Mouse (Mus musculus): ENCODE results near the gene Dtx2.
A peak's percentile ranks its signal among the peaks of the same experiment; 100 is the strongest.

Dtx2 gene

DNA sequence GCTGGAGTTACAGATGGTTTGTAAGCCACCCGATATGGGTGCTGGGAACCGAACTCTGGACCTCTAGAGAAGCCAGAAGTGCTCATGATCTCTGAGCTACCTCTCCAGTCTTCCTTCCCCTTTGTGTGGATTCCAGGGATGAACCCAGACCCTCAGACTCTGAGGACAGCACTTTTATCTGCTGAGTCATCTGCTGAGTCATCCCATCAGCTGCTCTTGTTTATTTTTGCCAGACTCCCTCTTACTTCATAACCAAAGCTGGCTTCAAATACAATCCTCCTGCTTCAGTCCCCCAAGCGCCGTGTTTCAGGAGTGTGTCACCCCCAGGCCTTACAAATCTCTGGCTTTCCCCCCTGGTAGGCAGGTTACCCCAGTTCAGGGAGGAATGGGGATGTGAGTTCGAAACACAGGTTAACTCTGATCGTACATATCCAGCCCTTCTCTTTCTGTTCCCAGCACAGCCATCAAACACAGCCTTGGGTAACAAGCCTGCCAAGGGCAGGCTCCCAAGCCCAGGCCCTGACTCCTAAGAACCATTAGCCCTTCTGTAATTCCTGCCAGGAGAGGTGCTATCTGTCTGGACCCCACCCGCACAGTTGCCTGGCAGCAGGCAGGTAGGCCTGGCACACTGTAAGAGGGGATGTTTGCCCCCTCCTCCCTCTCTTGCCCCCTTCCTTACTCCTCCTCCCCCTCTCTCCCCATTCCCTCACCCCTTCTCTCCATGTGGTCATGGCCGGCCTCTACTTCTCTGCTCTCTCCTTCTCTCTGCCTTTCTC lies 18.5 kb upstream of the Dtx2 start:
- DNase-seq (ENCODE audit: low spot score): no peak

DNA sequence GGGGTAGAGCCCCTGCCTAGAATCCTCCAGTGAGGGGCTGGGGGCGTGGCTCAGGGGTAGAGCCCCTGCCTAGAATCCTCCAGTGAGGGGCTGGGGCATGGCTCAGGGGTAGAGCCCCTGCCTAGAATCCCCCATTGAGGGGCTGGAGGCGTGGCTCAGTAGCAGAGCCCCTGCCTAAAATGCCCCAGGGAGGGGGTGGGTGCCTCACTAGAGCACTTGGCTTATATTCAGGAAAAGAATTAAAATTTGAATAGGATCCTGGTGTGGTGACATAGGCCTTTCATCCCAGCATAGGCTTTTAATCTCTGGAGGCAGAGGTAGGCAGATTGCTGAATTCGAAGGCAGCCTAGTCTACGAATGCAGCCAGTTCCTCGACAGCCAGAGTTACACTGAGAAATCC lies 15.2 kb upstream of the Dtx2 start:
- no peak for DNase-seq (ENCODE audit: low spot score)

DNA sequence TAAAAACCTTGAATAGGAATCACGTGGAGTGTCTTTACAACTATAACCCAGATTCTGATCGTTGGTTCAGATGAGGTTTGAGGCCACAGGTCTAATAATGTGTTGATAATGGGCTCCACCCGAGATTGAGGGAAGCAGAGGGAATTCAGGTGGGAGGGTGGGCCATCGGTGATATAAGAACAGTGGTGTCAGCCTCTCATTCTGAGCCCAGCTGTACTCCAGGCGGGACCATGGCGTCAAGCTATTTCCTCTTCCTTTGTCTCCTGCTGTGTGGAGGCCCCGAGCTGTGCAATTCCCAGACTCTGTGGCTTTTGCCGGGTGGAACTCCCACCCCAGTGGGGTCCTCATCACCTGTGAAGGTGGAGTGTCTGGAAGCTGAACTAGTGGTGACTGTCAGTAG lies 14.7 kb upstream of the Dtx2 start, which contains the start of gene Zp3:
Gene Zp3, plus strand, starts transcription at position 196 of the 400 bp plus-strand sequence.
- DNase-seq (ENCODE audit: low spot score): no peak

DNA sequence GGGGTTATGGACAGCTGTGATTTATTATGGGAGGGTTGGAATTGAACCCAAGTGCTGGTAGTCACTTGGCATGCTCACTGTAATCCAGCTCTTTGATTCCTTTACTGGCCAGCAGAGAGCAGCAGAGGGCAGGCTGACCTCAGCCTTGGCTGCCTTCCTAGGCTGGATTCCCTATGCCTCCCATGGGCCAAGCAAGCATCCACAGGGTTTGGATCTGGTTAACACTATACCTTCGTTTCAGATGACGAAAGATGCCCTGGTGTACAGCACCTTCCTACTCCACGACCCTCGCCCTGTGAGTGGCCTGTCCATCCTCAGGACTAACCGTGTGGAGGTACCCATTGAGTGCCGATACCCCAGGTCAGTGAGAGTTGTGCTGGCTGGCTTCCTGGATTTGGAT lies 12.2 kb upstream of the Dtx2 start:
- peak; percentile 45 for DNase-seq (ENCODE audit: low spot score)

DNA sequence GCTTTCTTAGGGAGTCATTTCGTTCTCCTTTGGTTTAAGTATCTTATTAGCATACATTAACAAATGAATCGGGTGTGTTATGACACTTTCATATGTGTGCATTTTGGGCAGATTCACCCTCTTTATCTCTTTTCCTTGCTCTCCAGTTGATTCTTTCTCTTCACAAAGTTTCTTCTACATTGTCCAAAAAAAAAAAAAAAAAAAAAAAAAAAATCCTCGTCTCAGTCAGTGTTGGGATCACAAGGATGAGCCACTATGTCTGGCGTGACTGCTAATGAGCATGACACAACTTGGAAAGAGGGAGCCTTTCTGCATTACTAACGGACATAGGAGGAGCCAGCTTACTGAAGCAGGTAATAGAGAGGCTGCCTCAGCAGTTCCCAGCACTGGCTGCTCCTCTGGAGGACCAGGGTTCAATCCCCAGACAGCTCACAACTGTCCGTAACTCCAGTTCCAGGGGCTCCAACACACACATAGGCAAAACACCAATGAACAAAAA lies 10.0 kb upstream of the Dtx2 start:
- DNase-seq (ENCODE audit: low spot score): no peak

DNA sequence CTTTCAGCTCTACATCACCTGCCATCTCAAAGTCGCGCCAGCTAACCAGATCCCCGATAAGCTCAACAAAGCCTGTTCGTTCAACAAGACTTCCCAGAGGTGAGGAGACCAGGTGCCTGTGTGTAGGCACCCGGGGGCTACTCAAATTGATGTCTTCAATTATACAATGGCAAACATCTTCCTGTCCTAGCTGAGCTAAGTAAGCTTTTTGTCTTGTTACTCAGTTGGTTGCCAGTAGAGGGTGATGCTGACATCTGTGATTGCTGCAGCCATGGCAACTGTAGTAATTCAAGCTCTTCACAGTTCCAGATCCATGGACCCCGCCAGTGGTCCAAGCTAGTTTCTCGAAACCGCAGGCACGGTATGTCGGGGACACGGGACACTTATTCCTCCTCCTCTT lies 7.4 kb upstream of the Dtx2 start:
- DNase-seq (ENCODE audit: low spot score): no peak

DNA sequence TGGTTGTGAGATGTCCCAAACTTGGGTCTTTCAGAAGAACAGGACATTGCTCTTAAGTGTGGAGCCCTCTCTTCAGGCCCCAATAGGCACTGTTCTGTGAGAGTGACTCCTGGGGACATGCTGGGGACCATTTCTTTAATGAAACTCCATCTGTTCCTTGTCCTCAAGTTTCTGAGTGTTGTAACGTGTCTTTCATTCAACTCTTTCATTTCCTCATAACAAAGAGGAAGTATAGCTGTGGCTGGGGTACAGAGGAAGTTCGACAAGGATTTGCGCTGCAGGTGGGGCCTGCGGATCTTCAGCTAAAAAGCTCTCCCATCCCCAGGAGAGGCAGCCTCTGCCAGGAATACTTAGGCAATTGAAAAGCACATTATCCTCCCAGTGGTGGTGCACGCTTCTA lies 4.0 kb upstream of the Dtx2 start:
- DNase-seq (ENCODE audit: low spot score): no peak

DNA sequence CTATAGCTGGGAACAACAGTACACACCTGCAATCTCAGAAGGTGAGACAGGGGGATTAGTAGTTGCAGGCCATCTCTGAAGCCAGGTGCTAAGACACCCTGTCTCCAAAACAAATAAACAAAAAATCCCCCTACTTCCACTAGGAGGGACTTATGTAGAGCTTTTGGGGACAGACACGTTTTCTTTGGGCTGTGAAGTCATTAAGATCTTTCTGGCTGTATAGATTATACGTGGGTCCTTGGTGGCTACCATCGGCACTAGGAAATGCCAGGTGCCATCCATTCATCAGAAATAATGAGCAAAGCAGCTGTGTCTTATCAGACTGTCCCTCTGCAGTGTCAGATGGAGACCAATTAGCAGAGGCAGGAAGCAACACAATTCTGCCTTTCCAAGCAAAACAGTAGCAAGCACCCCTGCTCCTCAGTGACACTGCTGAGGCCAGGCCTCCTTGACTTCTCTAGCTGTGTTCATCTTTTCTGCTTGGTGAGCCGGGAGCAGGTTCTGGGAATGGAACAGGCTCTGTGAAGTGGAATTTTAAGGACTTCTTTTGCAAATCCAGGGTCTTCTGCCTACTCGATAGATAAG lies 1.1 kb upstream of the Dtx2 start:
- DNase-seq (ENCODE audit: low spot score): no peak

DNA sequence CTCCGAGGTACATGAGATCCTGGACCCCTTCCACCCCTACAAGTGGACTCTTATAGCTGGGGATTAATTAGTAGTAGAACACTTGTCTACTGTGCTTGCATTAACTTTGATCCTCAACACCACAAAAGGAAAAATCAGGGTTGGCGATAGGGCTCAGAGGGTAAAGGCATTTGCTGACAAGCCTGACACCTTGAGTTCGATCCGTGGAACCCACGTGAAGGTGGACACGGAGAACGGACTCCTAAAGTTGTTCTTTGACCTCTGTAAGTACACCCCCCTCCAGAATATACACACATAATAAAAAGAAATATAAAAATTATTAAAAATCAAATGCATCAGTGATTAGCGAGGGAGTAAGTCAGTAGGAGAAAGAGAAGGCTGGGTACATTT lies 270 bp upstream of the Dtx2 start:
- DNase-seq (ENCODE audit: low spot score): no peak

DNA sequence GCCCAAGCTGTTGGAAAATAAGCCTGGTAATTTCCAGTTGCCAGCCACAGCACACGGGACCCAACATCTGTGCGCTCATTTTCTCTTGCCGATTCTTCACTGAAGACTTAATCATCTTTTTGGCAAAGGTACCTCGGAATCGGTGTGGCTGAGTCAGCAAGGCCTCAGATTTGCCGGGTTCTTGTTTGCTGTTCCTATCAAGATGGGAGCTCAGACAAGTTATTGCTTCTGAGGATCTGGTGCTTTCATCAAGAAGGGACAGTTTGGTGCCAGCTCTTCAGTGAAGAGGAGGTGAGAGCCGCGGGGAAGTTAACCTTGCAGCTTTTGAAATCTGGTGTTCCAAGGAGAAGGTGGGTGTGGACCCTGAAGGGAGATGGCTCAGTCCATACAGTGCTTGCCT lies 1.6 kb downstream of the Dtx2 start:
- no peak for DNase-seq (ENCODE audit: low spot score)

DNA sequence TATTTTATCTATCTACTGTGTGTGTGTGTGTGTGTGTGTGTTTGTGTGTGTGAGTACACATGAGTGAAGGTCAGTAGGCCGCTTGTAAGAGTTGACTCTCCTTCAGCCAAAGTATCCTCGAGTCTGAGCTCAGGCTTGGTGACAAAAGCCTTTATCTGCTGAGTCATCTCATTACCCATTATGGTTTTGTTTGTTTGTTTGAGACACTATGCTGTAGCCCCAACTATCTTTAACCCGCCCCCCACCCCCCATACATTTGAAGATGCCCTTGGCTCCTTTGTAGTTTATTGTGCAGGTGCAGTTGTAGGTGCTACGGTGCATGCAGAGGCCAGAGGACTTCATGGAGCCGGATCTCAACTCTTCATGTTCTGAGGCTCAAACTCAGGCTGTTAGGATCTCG lies 6.6 kb downstream of the Dtx2 start:
- no peak for DNase-seq (ENCODE audit: low spot score)

DNA sequence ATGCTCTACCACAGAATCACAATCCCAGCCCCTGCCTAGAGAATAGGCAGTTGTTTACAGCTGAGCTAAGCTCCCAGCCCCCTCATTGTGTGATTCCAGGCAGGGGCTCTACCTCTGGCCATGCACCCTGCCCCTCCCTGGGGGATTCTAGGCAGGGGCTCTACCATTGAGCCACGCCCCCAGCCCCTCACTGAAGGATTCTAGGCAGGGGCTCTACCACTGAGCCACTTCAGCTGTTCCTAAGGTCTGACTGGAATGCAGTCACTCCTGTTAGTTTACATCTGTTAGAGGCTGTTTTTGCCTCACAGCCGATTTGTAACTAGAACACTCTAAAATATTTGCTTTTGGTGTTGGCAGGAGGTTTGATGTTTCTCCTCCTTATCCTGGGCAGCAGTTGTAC lies 7.7 kb downstream of the Dtx2 start:
- DNase-seq (ENCODE audit: low spot score): no peak

DNA sequence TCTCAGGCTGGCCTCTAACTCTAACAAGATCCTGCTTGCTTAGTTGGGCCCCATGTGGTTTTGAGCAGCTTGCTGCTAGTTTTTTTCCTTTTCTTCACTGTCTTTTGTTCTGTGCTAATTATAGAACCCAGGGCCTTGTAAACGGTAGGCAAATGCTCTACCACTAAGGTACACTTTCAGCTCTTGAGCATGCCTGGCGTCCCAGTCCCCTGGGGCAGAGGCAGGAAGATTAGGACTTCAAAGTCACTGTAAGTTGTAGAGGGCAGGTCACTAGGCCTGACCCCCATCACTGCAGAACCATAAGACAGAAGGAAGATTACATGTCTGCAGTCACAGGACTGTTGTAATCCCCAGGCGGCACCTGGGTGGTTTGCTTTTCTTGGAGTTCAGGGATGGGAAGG lies 8.2 kb downstream of the Dtx2 start:
- no peak for DNase-seq (ENCODE audit: low spot score)

DNA sequence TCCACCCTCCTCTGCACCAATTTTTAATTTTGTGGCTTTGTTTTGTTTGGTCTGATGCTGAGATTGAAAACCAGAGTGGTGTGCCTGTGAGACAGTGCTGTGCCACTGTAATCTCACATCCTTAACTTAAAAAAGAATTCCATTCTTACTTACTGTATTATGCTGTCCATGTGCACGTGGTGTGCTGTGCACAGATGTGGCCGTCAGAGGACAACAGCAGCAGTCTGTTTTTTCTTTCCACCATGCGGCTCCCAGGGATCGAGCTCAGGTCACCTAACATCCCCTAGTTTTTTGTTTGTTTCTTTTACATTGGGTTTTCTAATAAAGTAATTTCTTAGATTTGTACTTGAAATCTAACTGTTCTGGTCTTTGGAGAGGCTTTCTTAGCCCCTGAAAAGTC lies 9.9 kb downstream of the Dtx2 start:
- no peak for DNase-seq (ENCODE audit: low spot score)

DNA sequence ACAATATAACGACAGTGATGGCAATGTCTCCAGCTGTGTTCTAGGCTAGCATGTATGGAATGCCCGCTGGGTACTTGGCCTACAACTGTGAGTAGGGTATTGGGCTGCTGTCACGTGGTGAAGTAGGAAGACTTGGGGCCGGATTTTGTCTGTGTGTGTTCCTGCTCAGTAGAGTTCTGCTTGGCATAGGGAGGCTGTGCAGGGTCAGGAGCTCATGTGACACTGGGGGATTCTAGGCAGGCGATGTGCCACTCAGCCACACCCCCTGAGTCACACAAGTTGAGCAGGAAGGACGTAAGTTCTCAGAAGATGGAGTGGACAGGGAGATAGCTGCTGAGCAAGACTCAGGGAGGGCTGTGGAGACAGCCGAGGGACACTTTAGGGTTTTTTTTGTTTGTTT lies 13.1 kb downstream of the Dtx2 start:
- no peak for DNase-seq (ENCODE audit: low spot score)

DNA sequence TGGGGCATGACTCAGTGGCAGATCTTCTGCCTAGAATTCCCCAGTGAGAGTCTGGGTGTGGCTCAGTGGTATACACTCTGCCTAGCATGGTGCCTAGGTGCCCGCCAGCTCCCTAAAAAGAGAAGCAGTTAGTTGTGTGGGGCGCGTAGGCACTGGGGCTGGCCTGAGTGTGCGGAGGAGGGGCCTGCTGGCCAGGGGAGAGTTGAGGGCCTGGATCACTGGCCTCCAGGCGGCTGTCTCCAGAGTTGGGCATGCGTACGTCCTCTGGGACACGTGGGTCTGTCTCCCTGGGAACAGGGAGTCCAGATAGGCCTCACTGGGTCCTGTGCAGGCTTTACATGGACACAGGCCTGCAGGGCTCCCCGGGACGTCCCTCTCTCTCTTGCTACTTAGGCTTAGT lies 20.3 kb downstream of the Dtx2 start:
- peak; percentile 33 for DNase-seq (ENCODE audit: low spot score)

DNA sequence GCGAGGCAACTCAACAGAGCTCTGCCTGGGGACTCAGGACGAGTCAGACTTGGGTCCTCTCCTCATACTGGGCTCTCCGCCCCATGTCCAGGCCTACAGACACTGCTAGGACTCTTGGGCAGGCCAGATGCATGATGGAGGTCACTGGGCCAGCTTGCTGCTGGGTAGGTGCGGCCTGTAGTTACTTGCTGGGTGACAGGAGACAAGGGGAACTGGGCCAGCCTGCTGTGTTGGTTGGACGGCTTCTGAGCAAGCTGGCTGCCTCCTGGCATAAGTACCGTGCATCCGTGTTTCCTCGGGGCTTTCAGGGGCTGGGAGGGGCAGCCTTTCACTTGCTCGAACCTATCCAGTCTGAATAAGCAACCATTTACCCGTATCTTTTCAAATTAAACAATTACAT lies 21.0 kb downstream of the Dtx2 start:
- no peak for DNase-seq (ENCODE audit: low spot score)

DNA sequence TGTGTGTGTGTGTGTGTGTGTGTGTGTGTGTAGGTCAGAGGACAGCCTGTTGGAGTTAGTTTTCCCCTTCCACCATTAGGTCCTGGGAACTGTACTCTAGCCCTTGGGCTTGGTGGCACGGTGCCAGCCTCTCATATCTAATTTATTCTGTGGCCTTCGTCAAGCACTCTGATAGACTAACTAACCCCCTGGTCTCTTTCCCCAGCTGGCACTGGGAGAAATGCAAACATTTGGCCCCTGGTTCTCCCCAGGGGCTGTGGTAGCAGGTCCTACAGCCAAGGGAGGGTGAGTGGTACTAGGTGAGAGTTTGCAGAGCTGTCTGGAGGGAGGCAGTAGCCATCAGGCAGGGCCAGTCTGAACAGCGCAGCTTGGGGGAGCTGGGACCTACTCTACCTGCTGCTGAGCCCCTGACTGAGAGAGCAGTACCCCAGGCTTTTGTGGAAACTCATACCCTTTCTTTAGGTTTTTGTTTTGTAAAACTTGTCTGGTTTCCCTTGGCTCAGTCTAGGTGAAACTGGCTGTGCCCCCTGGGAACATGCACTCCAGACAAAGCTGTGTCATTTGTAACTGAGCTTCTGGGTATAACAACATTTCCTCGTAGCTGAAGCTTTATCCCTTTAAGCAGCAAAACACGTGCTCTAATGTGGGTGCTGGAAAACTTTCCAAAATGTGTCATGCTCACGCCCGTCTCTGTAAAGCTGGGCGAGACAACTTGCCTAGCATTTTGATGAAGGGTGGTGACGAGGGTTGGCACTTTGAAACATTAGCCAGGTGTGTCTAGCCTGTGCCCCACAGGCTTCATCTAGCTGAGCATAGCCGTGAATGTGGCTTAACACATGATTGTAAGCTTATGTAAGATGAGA lies 21.6 kb downstream of the Dtx2 start:
- DNase-seq (ENCODE audit: low spot score): peak; percentile 42

DNA sequence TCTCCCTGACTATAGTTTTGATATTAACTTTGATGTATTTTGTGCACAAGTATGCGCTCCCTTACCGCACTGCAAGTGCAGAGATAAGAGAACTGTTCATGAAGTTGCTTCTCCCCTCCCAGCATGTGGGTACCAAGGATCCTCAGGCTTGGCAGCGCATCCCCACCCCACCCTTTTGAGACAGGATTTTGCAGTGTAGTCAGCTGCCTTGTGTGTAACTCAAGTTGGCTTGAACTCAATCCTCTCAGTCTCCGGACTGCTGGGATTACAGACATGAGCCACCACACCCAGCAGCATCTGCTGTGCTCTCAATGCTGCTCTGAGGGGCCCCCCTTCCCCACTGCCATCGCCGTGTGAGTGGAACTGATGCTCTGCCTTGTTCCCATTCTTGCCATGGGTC lies 22.7 kb downstream of the Dtx2 start:
- DNase-seq (ENCODE audit: low spot score): no peak

DNA sequence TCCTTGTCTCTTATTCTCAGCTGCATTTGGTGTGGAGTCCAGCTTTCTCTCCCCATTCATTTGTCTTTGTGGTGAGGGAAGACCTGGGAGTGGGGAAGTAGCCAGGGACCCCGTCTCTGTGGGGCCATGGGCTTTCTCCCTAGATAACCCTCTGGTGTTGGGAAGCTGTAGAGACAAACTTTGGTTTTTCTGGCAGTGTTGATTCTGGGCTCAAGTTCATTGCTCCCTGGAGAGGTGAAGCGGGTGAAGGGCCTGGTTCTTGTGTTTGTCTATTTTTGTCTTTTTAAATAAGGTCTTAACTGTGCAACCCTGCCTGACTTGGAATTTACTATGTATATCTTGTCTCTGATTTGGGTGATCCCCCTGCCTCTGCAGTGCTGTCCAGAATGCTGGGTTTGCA lies 24.1 kb downstream of the Dtx2 start:
- no peak for DNase-seq (ENCODE audit: low spot score)

DNA sequence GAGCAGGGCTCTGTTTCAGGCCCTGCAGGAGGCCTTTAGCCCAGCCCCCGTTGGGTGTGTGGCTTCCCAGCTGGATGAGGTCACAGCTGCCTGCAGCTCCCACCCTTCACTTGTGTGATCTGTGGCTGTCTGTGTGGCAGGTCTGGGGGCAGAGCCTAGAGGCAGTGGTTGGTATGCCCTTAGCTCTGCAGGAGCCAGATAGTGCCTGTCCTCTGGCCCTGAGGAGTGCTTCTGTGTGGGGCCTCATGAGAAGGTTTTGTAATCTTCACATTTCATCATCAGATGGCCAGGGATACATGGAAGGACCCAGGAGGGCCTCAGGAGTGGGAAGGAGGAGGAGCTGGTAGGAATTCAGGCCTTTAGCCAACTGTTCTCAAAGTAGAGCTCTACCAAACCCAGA lies 25.3 kb downstream of the Dtx2 start:
- no peak for DNase-seq (ENCODE audit: low spot score)

DNA sequence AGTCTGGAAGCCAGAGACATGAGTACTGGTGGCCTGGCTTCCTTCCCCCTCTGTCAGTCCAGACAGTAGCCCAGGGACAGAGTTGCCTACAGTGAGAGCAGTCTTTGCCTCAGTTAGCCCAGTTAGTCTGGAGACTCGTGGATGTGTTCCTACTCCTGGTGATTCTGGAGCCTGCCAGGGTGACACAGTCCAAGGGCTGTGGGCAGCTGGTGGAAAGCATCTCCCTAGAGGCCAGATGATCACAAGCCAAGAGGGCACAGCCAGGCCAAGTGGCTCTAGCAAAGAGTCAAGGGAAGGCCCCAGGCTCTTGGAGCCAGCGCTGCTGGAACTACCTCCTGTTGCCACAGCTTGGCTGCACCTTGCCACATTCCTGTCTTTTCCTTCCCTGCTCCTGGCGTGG lies 31.1 kb downstream of the Dtx2 start:
- DNase-seq (ENCODE audit: low spot score): no peak

DNA sequence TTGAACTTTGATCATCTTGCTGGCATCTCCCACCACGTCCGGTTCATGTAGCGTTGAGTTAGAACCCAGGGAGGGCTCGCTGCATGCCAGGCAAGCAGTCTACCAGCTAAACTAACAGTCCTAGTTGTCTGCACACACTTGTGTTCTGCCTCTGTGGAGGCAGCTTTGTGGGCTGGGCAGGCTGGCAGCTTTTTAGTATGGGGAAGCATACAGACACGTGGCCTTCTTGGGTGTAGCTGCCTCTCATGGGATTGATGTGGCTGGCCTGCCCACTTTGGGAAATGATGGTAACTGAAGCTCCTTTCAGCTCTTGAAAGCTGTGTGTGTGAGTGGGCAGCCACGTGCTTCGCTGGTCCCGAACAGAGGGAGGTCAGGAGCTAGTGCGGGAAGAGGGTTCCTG lies 32.3 kb downstream of the Dtx2 start:
- no peak for DNase-seq (ENCODE audit: low spot score)
